Mouse (Mus musculus) limb, embryonic 11.5 days (tissue): ENCODE results near the gene 6330403K07Rik. TPM values are rescaled to one million over a fixed set of nuclear protein-coding genes. Genes with fewer than 3 reads are reported as not detected.

Experiments
- ATAC-seq: fragments of 200-750 bp; cut with Nextera tagmentation; 2 replicates; pipeline ENCODE4 v1.8.0; 2017; ENCODE audit warnings: low read depth; ENCODE audit not compliant: insufficient number of reproducible peaks, low FRiP score, low TSS enrichment
- DNase-seq: peaks from one replicate; pipeline ENCODE4 v3.0.0-alpha.2; 2015; ENCODE audit warnings: low spot score
- H3K27ac ChIP-seq: fragments of 300-500 bp; sonication (generic); replicated peaks from 2 replicates; pipeline ENCODE4 v1.5.1; 2014; ENCODE audit warnings: low read depth, mild to moderate bottlenecking, low read length
- H3K27me3 ChIP-seq: fragments of 300-500 bp; sonication (generic); 2 replicates; pipeline ENCODE4 v1.6.1; 2014; ENCODE audit warnings: mild to moderate bottlenecking, low read length, mixed read lengths; ENCODE audit not compliant: control insufficient read depth, insufficient read depth
- H3K36me3 ChIP-seq: fragments of 300-500 bp; sonication (generic); 2 replicates; pipeline ENCODE4 v1.6.1; 2014; ENCODE audit warnings: mild to moderate bottlenecking, low read length, moderate library complexity, mixed read lengths; ENCODE audit not compliant: control insufficient read depth, insufficient read depth
- H3K4me1 ChIP-seq: fragments of 300-500 bp; sonication (generic); 2 replicates; pipeline ENCODE4 v1.6.1; 2014; ENCODE audit warnings: low read length, mixed read lengths; ENCODE audit not compliant: control insufficient read depth, insufficient read depth
- H3K4me2 ChIP-seq: fragments of 300-500 bp; sonication (generic); 2 replicates; pipeline ENCODE4 v1.6.1; 2014; ENCODE audit warnings: low read depth, mild to moderate bottlenecking, moderate library complexity; ENCODE audit not compliant: severe bottlenecking
- H3K4me3 ChIP-seq: fragments of 300-500 bp; sonication (generic); 2 replicates; pipeline ENCODE4 v1.5.1; 2014; ENCODE audit warnings: low read depth, low read length
- H3K9ac ChIP-seq: fragments of 300-500 bp; sonication (generic); 2 replicates; pipeline ENCODE4 v1.6.1; 2014; ENCODE audit warnings: mild to moderate bottlenecking, low read length
- H3K9me3 ChIP-seq: fragments of 300-500 bp; sonication (generic); 2 replicates; pipeline ENCODE4 v1.6.1; 2016; ENCODE audit warnings: low read length; ENCODE audit not compliant: control insufficient read depth
- WGBS: fragments of 180-500 bp; shearing (Covaris S2); extraction: QIAGEN DNeasy Blood & Tissue Kit; methylation state at CpG from one replicate; pipeline ENCODE4 v1.1.7; 2014; 5-methylcytosine and 5-hydroxymethylcytosine counted together
- polyA plus RNA-seq: library from polyadenylated mRNA; unstranded; fragments of >200 nt; fragmentation: Nextera tagmentation; extraction: Ambion mirVana; gene quantifications from 2 replicates; pipeline ENCODE4 v1.2.1, GENCODE M21; 2014

The 6330403K07Rik gene
- polyA plus RNA-seq, 1 experiment from 2014 or later, result 103 TPM

DNA sequence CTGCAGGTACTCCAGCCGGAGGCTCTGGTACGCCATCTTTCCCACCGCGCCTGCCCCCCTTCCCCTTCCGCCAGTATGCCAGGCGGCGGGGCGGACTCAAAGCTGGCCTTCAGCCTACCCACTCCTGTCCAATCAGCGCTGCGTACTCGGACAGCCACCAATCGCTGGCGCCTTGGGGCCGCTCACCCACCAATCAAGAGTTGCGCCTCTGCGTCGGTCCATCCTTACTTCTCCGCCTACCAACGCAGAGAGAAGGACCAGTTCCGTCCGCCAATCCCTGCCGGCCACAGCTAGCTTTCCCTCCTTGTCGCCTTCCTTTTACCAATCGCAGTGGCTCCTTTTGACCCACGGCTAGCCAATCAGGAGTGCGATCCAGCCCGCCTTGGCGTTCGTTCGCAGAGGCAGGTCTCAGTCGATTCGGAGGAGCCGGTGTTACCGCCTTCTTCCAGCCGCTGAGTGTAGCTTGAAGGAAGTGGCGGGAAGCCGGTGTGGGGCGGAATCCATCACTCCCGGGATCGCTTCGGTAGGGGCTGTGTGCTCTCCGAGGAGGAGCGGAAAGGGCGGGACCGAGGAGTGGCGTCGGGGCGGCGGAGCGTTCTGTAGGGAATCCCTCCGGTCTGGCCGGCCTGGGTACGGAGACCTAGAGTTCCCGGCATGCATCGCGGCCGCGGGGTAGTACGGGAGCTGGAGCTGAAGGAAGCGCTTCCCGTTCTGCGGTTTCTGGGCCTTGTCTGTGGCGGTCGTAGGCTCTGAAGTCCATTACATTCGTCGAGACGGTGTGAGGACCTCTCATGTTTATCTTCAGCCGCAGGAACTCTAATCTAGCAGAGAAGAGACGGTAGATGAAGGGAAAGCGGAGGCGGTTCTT is 13.9 kb downstream of the 6330403K07Rik start, which contains the start of the genes Mis12 and Derl2:
Gene Mis12 (plus strand): TSS at position 411 of the 868 bp plus-strand sequence.
Gene Derl2 (minus strand): TSS at position 641 of the 868 bp plus-strand sequence.
- peak; percentile 97 for DNase-seq
- ATAC-seq, result peak; percentile 100
- Histone ChIP-seq H3K36me3 (no peaks in the 10 kb centered on the region; the same call in 1 of the 2 replicates), H3K9ac (peak within 1 kb of the TSS; percentile 92), H3K9me3 (no peaks in the 10 kb centered on the region), H3K4me2 (peak within 1 kb of the TSS; percentile 72), H3K27ac (peak within 1 kb of the TSS; percentile 84), H3K4me1 (peaks cover 5% of the 10 kb centered on the region; the same call in 1 of the 2 replicates), H3K4me3 (peak within 1 kb of the TSS; percentile 83), H3K27me3 (no peaks in the 10 kb centered on the region)
- under 1% methylated on average over 70 of the region's 71 CpGs for WGBS

DNA sequence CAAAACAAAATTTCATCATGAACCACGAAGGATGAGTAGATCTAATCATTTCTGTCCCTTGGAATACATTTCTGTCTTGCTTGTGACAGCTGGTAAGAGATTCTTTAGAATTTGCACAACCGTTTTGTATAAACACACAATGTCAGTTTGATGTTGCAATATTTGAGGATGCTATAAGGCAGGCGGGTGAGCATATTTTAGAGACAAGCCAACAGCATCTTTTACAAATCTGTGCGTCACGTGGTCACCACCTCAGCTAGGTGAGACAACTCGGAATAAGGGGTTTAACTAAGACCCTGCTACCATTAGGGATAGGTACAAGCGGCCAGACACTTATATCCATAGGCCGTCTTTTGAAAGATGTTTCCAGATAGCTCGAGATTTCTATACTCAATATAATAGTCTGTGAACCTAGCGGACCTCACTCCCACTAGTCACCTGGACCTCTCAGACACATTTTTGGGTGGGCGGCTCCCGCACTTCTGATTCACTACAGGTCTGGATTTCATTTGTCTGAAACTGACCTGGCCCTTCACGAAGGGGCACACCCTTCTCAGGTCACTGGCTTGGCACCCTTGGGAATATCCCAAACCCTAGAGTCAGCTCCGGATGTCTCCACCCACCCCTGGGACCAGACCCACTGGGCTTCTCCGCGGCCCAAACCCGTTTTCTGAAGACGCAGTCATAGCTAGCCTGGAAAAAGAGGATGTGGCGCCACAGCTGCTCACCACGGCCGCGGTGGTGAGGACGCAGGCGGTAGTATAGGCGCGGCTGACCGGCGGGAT is 14.7 kb downstream of the 6330403K07Rik start:
- Histone ChIP-seq H3K4me3 (peak overlapping the region; percentile 83), H3K9me3 (no peaks in the 10 kb centered on the region), H3K27ac (0 out of 2 replicates have a peak overlapping the region, but pooled peaks have one; percentile 9), H3K9ac (peak overlapping the region; percentile 73), H3K4me2 (peak overlapping the region; percentile 55), H3K27me3 (no peaks in the 10 kb centered on the region), H3K4me1 (peaks cover 5% of the 10 kb centered on the region; the same call in 1 of the 2 replicates), H3K36me3 (no peaks in the 10 kb centered on the region; the same call in 1 of the 2 replicates)
- DNase-seq (no peak), ATAC-seq (peak; percentile 49)
- WGBS, result 6% methylated on average over 28 of the region's 28 CpGs

DNA sequence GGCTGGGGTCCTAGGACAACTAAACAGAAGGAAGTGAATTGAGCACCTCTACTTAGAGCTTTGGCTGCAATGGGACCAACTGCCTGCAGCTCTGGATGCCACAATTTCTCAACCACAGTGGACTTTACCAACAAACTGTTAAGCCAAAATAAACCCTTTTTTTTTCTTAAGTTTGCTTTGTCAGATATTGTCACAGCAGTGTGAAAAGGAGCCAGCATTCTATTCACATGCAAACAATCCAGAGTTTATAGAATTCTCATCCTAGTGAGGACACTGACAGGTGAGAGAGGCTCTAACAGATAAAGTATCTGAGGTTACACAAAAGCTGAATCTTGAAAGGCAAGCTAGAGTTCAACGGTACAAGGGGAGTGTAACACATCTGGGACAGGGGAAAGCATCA is 16.3 kb downstream of the 6330403K07Rik start:
- peaks cover 5% of the 10 kb centered on the region; the same call in 1 of the 2 replicates for H3K36me3 ChIP-seq
- no peak overlapping the region for H3K27ac ChIP-seq
- H3K27me3 ChIP-seq, result no peaks in the 10 kb centered on the region
- H3K9me3 ChIP-seq, result no peaks in the 10 kb centered on the region
- WGBS, result 82% methylated on average over 1 of the region's 1 CpGs
- H3K9ac ChIP-seq, result no peak overlapping the region
- H3K4me3 ChIP-seq, result no peak overlapping the region
- peaks cover 5% of the 10 kb centered on the region; the same call in 1 of the 2 replicates for H3K4me1 ChIP-seq
- ATAC-seq, result no peak
- no peak for DNase-seq
- H3K4me2 ChIP-seq, result no peak overlapping the region

DNA sequence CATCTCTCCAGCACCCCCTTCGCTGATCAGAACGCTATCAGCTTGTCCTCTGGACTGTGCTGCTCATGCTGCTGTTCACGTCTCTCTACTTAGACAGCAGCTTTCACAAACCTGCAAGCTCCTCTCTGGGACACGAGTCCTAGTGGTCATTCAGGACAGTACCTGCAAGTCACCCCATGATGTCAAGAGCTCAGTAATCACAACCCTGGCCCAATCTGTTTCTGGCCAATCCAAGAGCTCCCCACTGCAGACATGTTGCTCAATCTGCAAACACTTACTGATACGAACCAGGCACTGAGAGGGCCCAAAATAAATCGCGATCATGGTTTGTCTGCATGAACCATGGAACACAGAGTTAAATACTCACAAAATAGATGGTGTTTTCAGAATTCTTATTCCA is 20.6 kb downstream of the 6330403K07Rik start:
- ATAC-seq (no peak), DNase-seq (no peak)
- H3K4me3 ChIP-seq, result no peak overlapping the region
- H3K9me3 ChIP-seq, result no peaks in the 10 kb centered on the region
- H3K27ac ChIP-seq, result no peak overlapping the region
- no peak overlapping the region for H3K4me2 ChIP-seq
- no peak overlapping the region for H3K9ac ChIP-seq
- peaks cover 10% of the 10 kb centered on the region; the same call in 1 of the 2 replicates for H3K36me3 ChIP-seq
- WGBS, result 92% methylated on average over 7 of the region's 7 CpGs
- no peaks in the 10 kb centered on the region for H3K27me3 ChIP-seq
- no peaks in the 10 kb centered on the region for H3K4me1 ChIP-seq

DNA sequence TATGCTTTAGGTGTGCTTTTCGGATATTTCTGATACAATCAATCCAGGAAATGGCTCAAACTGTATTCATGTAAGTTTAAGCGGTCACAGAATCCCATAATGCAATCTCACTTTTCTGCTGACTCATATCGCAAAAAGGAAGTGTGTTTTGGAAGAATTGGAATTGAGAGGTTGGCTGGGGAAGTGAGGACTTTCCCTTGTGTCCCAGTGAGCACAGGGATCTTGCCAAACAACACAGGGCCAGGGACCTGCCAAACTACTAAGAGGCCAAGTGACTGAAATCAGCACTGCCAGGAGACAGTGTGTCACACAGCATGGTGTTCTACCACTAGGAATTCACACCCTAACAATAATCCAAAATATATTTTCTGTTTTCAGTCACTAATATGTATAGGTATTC is 25.0 kb downstream of the 6330403K07Rik start:
- Histone ChIP-seq H3K27ac (no peak overlapping the region), H3K36me3 (peaks cover 10% of the 10 kb centered on the region; the same call in 1 of the 2 replicates), H3K9me3 (no peaks in the 10 kb centered on the region), H3K4me3 (no peak overlapping the region), H3K4me1 (no peaks in the 10 kb centered on the region), H3K27me3 (no peaks in the 10 kb centered on the region), H3K4me2 (no peak overlapping the region), H3K9ac (no peak overlapping the region)
- ATAC-seq (no peak), DNase-seq (no peak)
- 97% methylated on average over 3 of the region's 3 CpGs for WGBS

DNA sequence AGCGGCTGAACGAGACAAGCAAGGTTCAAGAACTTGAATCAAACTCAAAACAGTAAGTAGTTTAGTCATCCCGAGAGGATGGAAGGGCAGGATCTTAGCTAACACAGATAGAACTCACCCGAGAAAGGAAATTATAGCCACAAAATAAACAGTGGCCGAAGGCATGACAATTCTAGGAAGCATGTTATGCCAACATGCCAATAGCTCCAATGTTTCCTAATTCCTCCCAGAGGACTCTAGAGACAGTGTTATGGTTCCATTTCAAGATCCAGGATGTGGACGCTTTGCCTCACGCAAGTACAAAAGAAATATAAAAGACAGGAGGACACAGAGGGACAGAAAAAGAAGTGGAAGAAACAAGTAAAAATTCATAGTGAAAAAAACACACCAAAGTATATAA is 25.5 kb downstream of the 6330403K07Rik start:
- DNase-seq, result no peak
- Histone ChIP-seq H3K9me3 (no peaks in the 10 kb centered on the region), H3K9ac (no peak overlapping the region), H3K27ac (no peak overlapping the region), H3K4me3 (no peak overlapping the region), H3K4me1 (peaks cover 3% of the 10 kb centered on the region), H3K4me2 (no peak overlapping the region), H3K27me3 (no peaks in the 10 kb centered on the region), H3K36me3 (peaks cover 10% of the 10 kb centered on the region; the same call in 1 of the 2 replicates)
- no peak for ATAC-seq
- 94% methylated on average over 7 of the region's 7 CpGs for WGBS

DNA sequence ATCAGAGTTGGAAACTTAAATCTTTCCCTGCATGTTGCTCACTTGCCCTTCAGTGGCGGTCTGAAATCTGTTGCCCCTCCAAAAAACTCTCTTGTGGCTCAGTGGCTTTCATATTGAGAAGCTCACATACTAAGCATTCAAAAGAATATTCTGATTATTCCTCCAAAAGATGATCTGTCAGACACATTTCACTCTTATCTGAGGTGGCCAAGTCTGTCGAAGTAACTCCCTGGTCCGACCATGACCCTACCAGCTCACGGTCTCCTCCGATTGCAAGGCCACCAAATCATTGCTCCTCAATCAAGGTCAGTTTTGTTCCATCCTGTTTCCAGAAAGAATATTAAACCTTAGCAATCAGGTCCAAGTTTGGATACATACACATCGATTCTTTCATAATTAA is 26.3 kb downstream of the 6330403K07Rik start:
- Histone ChIP-seq H3K9ac (no peak overlapping the region), H3K4me1 (peaks cover 5% of the 10 kb centered on the region), H3K4me3 (no peak overlapping the region), H3K36me3 (peaks cover 5% of the 10 kb centered on the region; the same call in 1 of the 2 replicates), H3K27me3 (no peaks in the 10 kb centered on the region), H3K4me2 (no peak overlapping the region), H3K9me3 (no peaks in the 10 kb centered on the region), H3K27ac (no peak overlapping the region)
- ATAC-seq (no peak), DNase-seq (no peak)
- WGBS, result 95% methylated on average over 6 of the region's 6 CpGs

DNA sequence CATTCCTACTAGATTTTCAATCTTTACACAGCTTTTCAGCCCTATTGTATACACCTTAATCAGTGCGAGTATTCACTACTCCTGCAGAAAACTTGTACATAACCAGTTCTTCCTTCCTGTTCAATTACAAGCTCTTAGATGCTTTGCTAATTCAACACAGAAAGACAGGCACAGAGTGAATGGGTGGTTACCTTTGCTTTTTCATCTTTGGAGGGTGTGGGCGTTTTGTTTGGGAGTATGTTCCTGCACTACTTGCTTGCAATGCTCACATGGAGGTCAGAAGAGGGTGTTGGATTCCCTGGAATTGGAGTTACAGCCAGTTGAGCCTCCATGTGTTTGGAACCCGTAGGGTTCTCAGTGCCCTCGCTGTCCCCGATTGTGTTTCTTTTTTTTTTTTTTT is 28.3 kb downstream of the 6330403K07Rik start:
- H3K4me2 ChIP-seq, result peak overlapping the region; percentile 35; the same call in 1 of the 2 replicates
- peaks cover 2% of the 10 kb centered on the region; the same call in 1 of the 2 replicates for H3K36me3 ChIP-seq
- no peak overlapping the region for H3K9ac ChIP-seq
- no peaks in the 10 kb centered on the region for H3K27me3 ChIP-seq
- WGBS, result 60% methylated on average over 5 of the region's 5 CpGs
- no peak overlapping the region for H3K27ac ChIP-seq
- H3K4me3 ChIP-seq, result peak overlapping the region; percentile 92; the same call in 1 of the 2 replicates
- ATAC-seq (no peak), DNase-seq (no peak)
- H3K4me1 ChIP-seq, result peaks cover 5% of the 10 kb centered on the region
- H3K9me3 ChIP-seq, result no peaks in the 10 kb centered on the region
